Mouse (Mus musculus): ENCODE measurements around the gene St3gal3.

St3gal3 gene

GRCm38 (mm10) chr4:117992036-117992435 lies 142.7 kb downstream of the St3gal3 start:
- no peak for DNase-seq (ENCODE audit: extremely low spot score, low read depth, low spot score)

DNA sequence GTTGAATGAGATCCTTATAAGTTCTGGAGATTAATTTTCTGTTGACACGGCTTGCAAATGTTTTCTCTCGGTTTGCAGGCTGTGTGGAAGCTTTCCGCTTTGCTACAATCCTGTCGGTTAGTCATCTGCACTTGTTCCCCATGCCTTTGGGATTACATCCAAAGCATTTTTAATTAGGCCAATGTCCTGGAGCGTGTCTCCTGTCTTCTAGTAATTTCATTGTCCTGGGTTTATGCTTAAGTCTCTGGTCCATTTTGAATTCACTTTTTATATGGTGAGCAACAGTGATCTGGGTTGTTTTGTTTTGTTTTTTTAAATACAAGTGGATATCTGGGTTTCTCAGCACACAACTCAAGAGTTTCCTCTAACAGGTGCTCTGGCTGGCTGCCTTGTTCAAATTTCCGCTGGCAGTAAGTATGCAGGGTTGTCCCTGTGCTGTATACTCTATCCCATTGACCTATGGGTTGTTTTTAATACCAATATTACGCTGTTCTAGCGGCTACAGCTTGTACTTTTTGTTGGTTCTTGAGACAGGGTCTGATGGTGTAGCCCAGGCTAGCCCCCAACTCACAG lies 143.6 kb downstream of the St3gal3 start:
- DNase-seq (ENCODE audit: extremely low spot score, low read depth, low spot score), result no peak

- no peak for DNase-seq (ENCODE audit: extremely low spot score, low read depth, low spot score)
These were observed 144.1 kb downstream of the St3gal3 start for GRCm38 (mm10) chr4:117990571-117990970.

DNA sequence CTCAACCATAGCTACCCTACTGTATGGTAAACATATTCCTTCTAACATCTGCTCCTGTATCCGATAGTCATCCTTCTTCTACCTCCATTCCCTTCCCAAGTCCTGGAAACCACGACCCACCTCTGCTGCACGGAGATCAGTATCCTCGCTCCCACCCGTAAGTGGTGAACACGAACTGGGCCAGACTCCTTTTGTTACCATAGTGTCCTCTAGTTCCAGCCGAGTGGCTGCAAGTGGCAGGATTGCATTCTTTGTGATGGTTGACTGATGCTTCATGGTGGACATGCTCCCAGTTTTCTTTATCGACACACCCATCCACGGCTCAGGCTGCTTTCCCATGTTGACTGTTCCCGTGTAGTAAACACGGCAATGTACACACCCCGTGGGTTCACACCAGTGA lies 144.9 kb downstream of the St3gal3 start:
- no peak for DNase-seq (ENCODE audit: extremely low spot score, low read depth, low spot score)

GRCm38 (mm10) chr4:117986766-117987165 lies 147.9 kb downstream of the St3gal3 start:
- no peak for DNase-seq (ENCODE audit: extremely low spot score, low read depth, low spot score)

- DNase-seq (ENCODE audit: extremely low spot score, low read depth, low spot score), result no peak
These were observed 149.6 kb downstream of the St3gal3 start for GRCm38 (mm10) chr4:117984993-117985587.

GRCm38 (mm10) chr4:117984206-117984605 lies 150.5 kb downstream of the St3gal3 start:
- DNase-seq (ENCODE audit: extremely low spot score, low read depth, low spot score), result no peak

DNA sequence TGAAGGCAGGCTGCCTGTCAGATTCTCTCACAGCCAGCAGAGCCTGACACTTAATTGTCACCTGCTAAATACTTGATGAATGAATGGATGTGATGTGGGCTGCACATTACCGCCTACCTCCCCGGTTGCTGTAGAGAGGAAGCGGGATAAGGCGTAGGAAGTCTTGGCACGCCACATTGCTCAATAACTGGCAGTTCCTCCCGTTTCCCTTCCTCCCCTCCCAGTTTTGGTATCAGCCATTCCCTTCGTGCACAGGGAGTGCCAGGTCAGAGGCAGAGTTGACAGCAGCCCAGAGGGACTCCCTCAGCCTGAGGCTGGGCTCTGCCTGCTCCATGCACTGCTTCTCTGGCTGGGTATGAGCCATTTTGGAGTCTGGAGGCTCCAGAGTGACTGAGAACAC lies 152.0 kb downstream of the St3gal3 start:
- no peak for DNase-seq (ENCODE audit: extremely low spot score, low read depth, low spot score)

GRCm38 (mm10) chr4:117981518-117981917 lies 153.2 kb downstream of the St3gal3 start:
- no peak for DNase-seq (ENCODE audit: extremely low spot score, low read depth, low spot score)

DNA sequence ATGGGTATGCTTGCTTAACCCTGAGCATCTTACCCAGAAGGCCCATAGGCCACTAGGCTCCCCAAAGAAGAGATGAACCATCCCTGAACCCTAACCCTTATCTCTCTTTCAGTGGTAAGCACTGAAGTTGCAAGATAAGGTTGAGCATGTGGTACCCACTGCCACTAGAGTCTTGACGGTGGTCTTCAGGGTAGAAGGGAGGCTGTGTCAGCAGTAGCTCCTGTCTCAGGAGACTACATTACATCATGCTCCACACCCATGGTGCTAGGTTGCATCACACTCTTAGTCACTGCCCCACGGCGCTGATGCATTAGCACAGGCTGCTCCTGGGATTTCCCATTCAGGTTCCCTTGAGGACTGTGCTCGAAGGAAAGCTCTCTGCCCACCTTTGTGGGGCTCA lies 154.6 kb downstream of the St3gal3 start:
- DNase-seq (ENCODE audit: extremely low spot score, low read depth, low spot score), result no peak

DNA sequence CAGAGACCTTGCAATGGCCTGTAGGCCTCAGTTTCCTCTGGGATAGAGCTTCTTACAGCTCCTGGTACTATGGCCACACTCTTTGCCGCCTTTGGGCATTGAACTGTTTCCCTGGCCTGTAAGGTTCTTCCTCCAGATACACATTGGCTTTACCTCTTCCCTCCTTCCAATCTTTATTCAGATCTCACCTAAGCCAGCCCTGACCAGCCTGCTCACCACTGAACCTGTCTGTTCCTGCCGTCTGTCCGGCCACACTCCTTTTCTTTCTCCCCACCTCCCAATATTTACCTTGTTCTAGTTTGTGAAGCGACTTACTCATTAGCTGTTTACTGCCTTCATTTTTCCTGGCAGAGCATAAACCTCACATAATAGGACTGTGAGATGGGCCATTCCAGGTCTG lies 155.5 kb downstream of the St3gal3 start:
- DNase-seq (ENCODE audit: extremely low spot score, low read depth, low spot score), result no peak

DNA sequence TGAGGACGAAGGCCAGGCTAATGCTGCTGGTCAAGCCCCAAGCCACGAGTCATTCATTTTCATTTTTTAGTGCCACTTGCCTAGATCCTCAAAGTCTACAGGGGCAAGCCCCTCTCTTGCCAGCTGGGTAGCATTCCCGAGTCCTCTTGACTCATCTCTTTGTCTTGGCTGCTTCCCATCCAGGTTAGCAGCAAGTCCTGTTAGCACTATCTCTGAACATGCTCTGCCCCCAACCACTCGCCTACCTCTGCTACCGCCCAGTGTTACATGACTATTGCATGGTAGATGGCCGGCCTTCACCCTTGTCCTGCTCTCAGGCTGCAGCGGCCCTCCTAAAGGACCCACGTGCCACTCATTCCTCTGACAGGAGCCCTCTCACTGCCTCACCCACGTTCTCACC lies 156.4 kb downstream of the St3gal3 start:
- DNase-seq (ENCODE audit: extremely low spot score, low read depth, low spot score), result no peak

DNA sequence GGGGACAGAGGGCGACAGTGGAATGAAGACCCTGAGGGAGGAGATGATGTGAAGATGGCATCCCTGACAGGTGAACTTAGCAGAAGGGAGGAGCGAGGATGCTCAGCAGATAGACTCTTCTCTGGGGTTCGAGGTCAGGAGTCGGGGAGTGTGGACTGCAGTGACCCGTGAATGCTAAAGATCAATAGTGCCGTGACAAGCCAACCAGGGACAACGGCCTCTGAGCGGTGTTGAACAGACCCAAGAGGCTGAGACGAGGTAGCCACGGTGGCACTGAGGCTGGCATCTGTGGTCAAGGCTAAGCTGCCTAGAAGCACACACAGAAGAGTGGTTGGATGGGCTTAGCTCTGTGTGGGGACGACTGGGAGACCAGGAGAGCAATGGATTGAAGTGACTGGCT lies 156.9 kb downstream of the St3gal3 start:
- DNase-seq (ENCODE audit: extremely low spot score, low read depth, low spot score), result no peak

DNA sequence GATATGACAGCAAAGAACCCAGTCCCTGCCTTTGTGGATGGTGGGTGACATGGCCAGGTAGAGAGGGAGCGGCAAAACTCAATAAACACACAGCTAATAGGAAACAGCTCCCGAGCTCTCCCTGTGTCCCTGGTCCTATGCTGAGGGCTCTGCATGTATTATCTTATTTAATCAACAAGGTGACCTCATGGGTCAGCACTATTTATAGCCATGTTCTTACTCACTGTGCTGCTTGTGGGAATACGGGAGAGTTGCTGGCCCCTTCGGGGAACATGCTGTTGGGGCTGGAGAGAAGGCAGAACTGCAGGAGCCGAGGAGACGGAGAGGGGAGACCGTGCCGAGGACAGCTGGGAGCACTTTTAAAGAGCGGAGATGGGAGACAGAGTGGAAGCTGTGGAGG lies 157.3 kb downstream of the St3gal3 start:
- no peak for DNase-seq (ENCODE audit: extremely low spot score, low read depth, low spot score)

- no peak for DNase-seq (ENCODE audit: extremely low spot score, low read depth, low spot score)
These were observed 158.9 kb downstream of the St3gal3 start for GRCm38 (mm10) chr4:117975820-117976219.

GRCm38 (mm10) chr4:117974719-117975118 lies 160.0 kb downstream of the St3gal3 start:
- DNase-seq (ENCODE audit: extremely low spot score, low read depth, low spot score), result no peak

DNA sequence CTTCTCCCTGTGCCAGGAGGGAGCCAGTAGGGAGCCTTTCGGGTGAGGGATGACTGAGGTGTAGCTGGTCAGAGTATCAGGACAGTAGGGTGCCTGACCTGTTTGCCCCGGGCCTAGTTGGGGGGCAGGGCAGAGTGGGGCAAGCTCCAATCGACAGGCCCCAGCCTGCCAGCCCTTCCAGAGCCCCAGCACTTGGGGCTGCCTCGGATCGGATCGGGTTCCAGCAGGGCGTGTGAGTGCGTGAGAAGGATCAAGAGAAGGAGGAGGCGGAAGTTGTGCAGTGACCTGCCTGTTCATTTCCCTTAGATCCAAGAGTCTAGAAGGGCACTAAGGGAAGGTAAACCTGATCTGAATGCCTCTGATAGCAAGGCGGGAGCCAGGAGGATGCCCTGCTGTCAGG lies 161.7 kb downstream of the St3gal3 start:
- DNase-seq (ENCODE audit: extremely low spot score, low read depth, low spot score), result no peak

GRCm38 (mm10) chr4:117964346-117965025 lies 170.2 kb downstream of the St3gal3 start:
- DNase-seq (ENCODE audit: extremely low spot score, low read depth, low spot score), result no peak

DNA sequence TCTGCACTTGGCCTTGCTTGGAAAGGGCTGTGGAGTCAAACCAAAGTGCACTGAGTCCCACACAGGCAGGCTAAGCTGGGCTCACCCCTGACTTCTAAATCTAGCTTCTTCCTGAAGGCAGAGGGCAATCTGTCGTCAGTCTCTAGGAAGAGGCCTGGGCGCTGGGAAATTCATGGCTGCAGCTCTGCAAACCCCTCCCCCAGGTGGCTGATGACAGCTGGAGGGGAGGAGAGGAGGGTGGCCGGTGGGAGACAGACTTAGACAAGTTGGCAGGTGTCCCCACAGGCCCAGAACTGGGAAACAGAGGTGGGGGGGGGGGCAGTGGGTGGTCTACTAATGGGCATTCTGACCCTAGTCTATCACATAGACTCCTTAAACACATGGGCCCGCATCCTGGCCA lies 177.2 kb downstream of the St3gal3 start:
- DNase-seq (ENCODE audit: extremely low spot score, low read depth, low spot score), result no peak

GRCm38 (mm10) chr4:117947493-117947892 lies 187.2 kb downstream of the St3gal3 start:
- DNase-seq (ENCODE audit: extremely low spot score, low read depth, low spot score), result no peak

- no peak for DNase-seq (ENCODE audit: extremely low spot score, low read depth, low spot score)
These were observed 187.9 kb downstream of the St3gal3 start for GRCm38 (mm10) chr4:117946639-117947305.

GRCm38 (mm10) chr4:117943317-117943716 lies 191.4 kb downstream of the St3gal3 start:
- DNase-seq (ENCODE audit: extremely low spot score, low read depth, low spot score), result no peak
